Mouse (Mus musculus) lung, postnatal 0 days (tissue): ENCODE data around the gene Shroom1.

ENCODE experiments used
- CTCF ChIP-seq: IDR thresholded peaks from 2 replicates; pipeline ENCODE4 v1.5.1; 2016; ENCODE audit warnings: antibody characterized with exemption, mild to moderate bottlenecking
- EP300 ChIP-seq: IDR thresholded peaks from 2 replicates; pipeline ENCODE4 v1.6.1; 2016; ENCODE audit warnings: antibody characterized with exemption, mild to moderate bottlenecking, control low read depth

DNA sequence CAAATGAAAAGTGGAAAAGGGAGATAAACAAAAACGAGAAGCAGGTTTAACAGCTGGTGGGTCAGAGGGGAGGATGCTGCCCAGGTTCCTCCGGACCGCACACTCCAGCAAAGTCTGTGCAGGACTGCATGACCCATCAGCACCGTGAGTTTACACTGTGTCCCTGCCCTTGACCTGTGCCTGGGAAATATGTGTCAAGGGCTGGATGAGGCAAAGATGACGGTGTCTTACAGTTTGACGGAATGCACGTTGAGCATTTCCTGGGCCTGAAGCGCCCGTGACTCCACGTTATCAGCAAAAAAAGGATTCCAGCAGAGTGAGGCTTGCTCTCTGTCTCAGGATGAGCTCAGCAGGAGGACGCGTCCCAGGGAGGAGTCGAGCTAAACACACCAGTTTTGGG lies 11.4 kb upstream of the Shroom1 start:
- TF ChIP-seq CTCF (no peak), EP300 (no peak)
